14 mouse cellular contexts compared by ENCODE assay signal in genomic region chr1:194982931-194983690, GRCm38 (mm10). TPM values are rescaled to one million over a fixed set of nuclear protein-coding genes. Genes with fewer than 3 reads are reported as not detected.
DNase-seq lines count a peak whose midpoint lies in the region; ATAC-seq lines count a peak whose summit lies in the region.
"Had no signal": no experiment of that assay in that cellular context is flagged by ENCODE, and none has a peak within 500 bp of the region (broad histone marks: within the 10 kb centered on the region; RNA-seq: fewer than 3 reads in every experiment).

No protein-coding gene starts in this region.

- H3K9me3 ChIP-seq in forebrain, embryonic 14.5 days (replicated peaks; ENCODE audit: control insufficient read depth, low read length): no peaks in the 10 kb centered on the region
- H3K9me3 ChIP-seq in forebrain, embryonic 12.5 days: no peaks in the 10 kb centered on the region
- no peaks in the 10 kb centered on the region for H3K9me3 ChIP-seq in kidney, embryonic 15.5 days (replicated peaks)
- H3K9me3 ChIP-seq: liver, embryonic 13.5 days; midbrain, embryonic 12.5 days had no signal

- no peaks in the 10 kb centered on the region for H3K27me3 ChIP-seq in forebrain, embryonic 14.5 days (replicated peaks; ENCODE audit: control insufficient read depth, insufficient read depth, low read length)
- no peaks in the 10 kb centered on the region for H3K27me3 ChIP-seq in forebrain, embryonic 12.5 days
- no peaks in the 10 kb centered on the region for H3K27me3 ChIP-seq in kidney, embryonic 15.5 days
- H3K27me3 ChIP-seq: liver, embryonic 13.5 days; midbrain, embryonic 12.5 days; Patski had no signal

- DNase-seq in forebrain, embryonic 14.5 days (ENCODE audit: low spot score): peak; percentile 50
- DNase-seq in layer of hippocampus, adult 18-20 months (ENCODE audit: low spot score in 2 of 2): peak; percentile 26 to 69
- no peak for DNase-seq in layer of hippocampus, postnatal 25 days (ENCODE audit: extremely low spot score in 1 of 2, low spot score in 1 of 2)
- peak; percentile 46 to 48 for DNase-seq in cerebellum, postnatal 10 days
- DNase-seq in lung, postnatal 25 days (ENCODE audit: low spot score): no peak
- DNase-seq: gastrocnemius, postnatal 36 days; liver, embryonic 13.5 days; lung, postnatal 14 days had no signal

- H3K4me1 ChIP-seq in forebrain, embryonic 14.5 days (ENCODE audit: control insufficient read depth, insufficient read depth, low read length): peaks cover 4% of the 10 kb centered on the region; the same call in 1 of the 2 replicates
- peaks cover 7% of the 10 kb centered on the region for H3K4me1 ChIP-seq in forebrain, embryonic 12.5 days
- peaks cover 1% of the 10 kb centered on the region; the same call in 1 of the 2 replicates for H3K4me1 ChIP-seq in kidney, embryonic 15.5 days

- H3K4me2 ChIP-seq in forebrain, embryonic 14.5 days (ENCODE audit: low read length): no peak overlapping the region
- no peak overlapping the region for H3K4me2 ChIP-seq in forebrain, embryonic 12.5 days
- no peak overlapping the region for H3K4me2 ChIP-seq in kidney, embryonic 15.5 days
- H3K4me2 ChIP-seq: liver, embryonic 13.5 days; midbrain, embryonic 12.5 days had no signal

- no peak overlapping the region for H3K4me3 ChIP-seq in forebrain, embryonic 14.5 days (ENCODE audit: low read depth, low read length)
- no peak overlapping the region for H3K4me3 ChIP-seq in forebrain, embryonic 12.5 days (replicated peaks)
- H3K4me3 ChIP-seq in kidney, embryonic 15.5 days (replicated peaks): no peak overlapping the region
- H3K4me3 ChIP-seq: liver, embryonic 13.5 days; midbrain, embryonic 12.5 days had no signal

- H3K9ac ChIP-seq in forebrain, embryonic 14.5 days (ENCODE audit: low read length): no peak overlapping the region
- no peak overlapping the region for H3K9ac ChIP-seq in forebrain, embryonic 12.5 days
- H3K9ac ChIP-seq in kidney, embryonic 15.5 days: no peak overlapping the region
- H3K9ac ChIP-seq: liver, embryonic 13.5 days; midbrain, embryonic 12.5 days had no signal

- H3K36me3 ChIP-seq in forebrain, embryonic 14.5 days (ENCODE audit: control insufficient read depth, insufficient read depth, low read length): no peaks in the 10 kb centered on the region
- H3K36me3 ChIP-seq in forebrain, embryonic 12.5 days (replicated peaks): no peaks in the 10 kb centered on the region
- H3K36me3 ChIP-seq in kidney, embryonic 15.5 days: no peaks in the 10 kb centered on the region
- H3K36me3 ChIP-seq: liver, embryonic 13.5 days; midbrain, embryonic 12.5 days had no signal

- no peak; the same call in 1 of the 2 replicates for ATAC-seq in forebrain, embryonic 14.5 days
- ATAC-seq in forebrain, embryonic 12.5 days (ENCODE audit: low FRiP score): no peak
- no peak for ATAC-seq in granulocyte monocyte progenitor cell, adult 5-6 weeks (replicated peaks; ENCODE audit: poor library complexity, severe bottlenecking)
- ATAC-seq in kidney, embryonic 15.5 days (replicated peaks; ENCODE audit: low FRiP score): no peak
- ATAC-seq: Patski had no signal

- 60% methylated on average over 5 of the region's 5 CpGs for WGBS in forebrain, embryonic 14.5 days
- 85% methylated on average over 5 of the region's 5 CpGs for WGBS in forebrain, embryonic 12.5 days
- 87% methylated on average over 5 of the region's 5 CpGs for WGBS in kidney, embryonic 15.5 days

- no peak overlapping the region for H3K27ac ChIP-seq in forebrain, embryonic 14.5 days (ENCODE audit: low read depth, low read length)
- H3K27ac ChIP-seq in forebrain, embryonic 12.5 days: no peak overlapping the region
- no peak overlapping the region for H3K27ac ChIP-seq in kidney, embryonic 15.5 days
- H3K27ac ChIP-seq: kidney, postnatal 0 days; liver, embryonic 13.5 days; midbrain, embryonic 12.5 days had no signal

RNA-seq across cellular contexts. Expression of gene Cd34, which starts 44.5 kb away (rescaled TPM):
- polyA plus RNA-seq in forebrain, embryonic 14.5 days (2014; fragmentation: Nextera tagmentation; extraction: Ambion mirVana): 33.4 and 36.9 TPM in 2 replicates
- polyA plus RNA-seq in forebrain, embryonic 12.5 days (2016; fragmentation: Nextera tagmentation; extraction: Ambion mirVana): 35.8 and 36.5 TPM in 2 replicates
- 10 to 100 TPM; 26.4 to 33.6 TPM for total RNA-seq in layer of hippocampus, adult 18-20 months (2021)
- total RNA-seq in layer of hippocampus, postnatal 25 days (2021): 10 to 100 TPM; 29.8 to 35.4 TPM
- 225 and 231 TPM in 2 replicates for total RNA-seq in granulocyte monocyte progenitor cell, adult 5-6 weeks (2014; fragmentation: Nextera tagmentation)
- 260 and 264 TPM in 2 replicates for total RNA-seq in granulocyte monocyte progenitor cell, adult 5-6 weeks (2017)
- polyA plus RNA-seq in kidney, embryonic 15.5 days (2015; fragmentation: Nextera tagmentation; extraction: Ambion mirVana): 95.6 TPM in 2 replicates

Comparison
In these comparisons a context has a peak if more than half of its experiments do, and no peak if none do; other contexts are left out.
1. DNase-seq: peak in forebrain, embryonic 14.5 days (single experiment), layer of hippocampus, adult 18-20 months (2 of 2) and cerebellum, postnatal 10 days (2 of 2); none in layer of hippocampus, postnatal 25 days (0 of 2) and lung, postnatal 25 days (single experiment).
2. RNA of gene Cd34, which starts 44.5 kb away (total RNA-seq): 225 to 264 TPM in granulocyte monocyte progenitor cell, adult 5-6 weeks; 29.8 to 35.4 TPM in layer of hippocampus, postnatal 25 days and 26.4 to 33.6 TPM in layer of hippocampus, adult 18-20 months; every median in the first group is over 4 times any median in the second.